Mouse (Mus musculus): ENCODE data around the gene Uso1.

Uso1 gene

GRCm38 (mm10) chr5:92137239-92138046, at the start of gene Uso1:
TSS of gene Uso1 (plus strand) at chr5:92137938.
- peak; percentile 98 for DNase-seq

GRCm38 (mm10) chr5:92093263-92094061, 44.3 kb upstream of the Uso1 start:
- no peak for DNase-seq

GRCm38 (mm10) chr5:92094062-92094415, 43.7 kb upstream of the Uso1 start:
- DNase-seq: no peak

- DNase-seq: no peak
Observed at GRCm38 (mm10) chr5:92096786-92097185, 41.0 kb upstream of the Uso1 start.

GRCm38 (mm10) chr5:92097779-92098178, 40.0 kb upstream of the Uso1 start:
- DNase-seq: no peak

- no peak for DNase-seq
Observed at GRCm38 (mm10) chr5:92098351-92099109, 39.2 kb upstream of the Uso1 start.

- no peak for DNase-seq
Observed at GRCm38 (mm10) chr5:92101601-92102000, 36.1 kb upstream of the Uso1 start.

- DNase-seq: no peak
Observed at GRCm38 (mm10) chr5:92103062-92103461, 34.7 kb upstream of the Uso1 start.

- DNase-seq: no peak
Observed at GRCm38 (mm10) chr5:92103816-92104415, 33.8 kb upstream of the Uso1 start.

GRCm38 (mm10) chr5:92106327-92107125, 31.2 kb upstream of the Uso1 start:
- DNase-seq: no peak

- no peak for DNase-seq
Observed at GRCm38 (mm10) chr5:92107282-92107681, 30.5 kb upstream of the Uso1 start.

- no peak for DNase-seq
Observed at GRCm38 (mm10) chr5:92110818-92111355, 26.9 kb upstream of the Uso1 start.

GRCm38 (mm10) chr5:92112175-92112574, 25.6 kb upstream of the Uso1 start:
- peak; percentile 20 for DNase-seq

GRCm38 (mm10) chr5:92112585-92112984, 25.2 kb upstream of the Uso1 start:
- peak; percentile 41 for DNase-seq

GRCm38 (mm10) chr5:92113484-92113883, 24.3 kb upstream of the Uso1 start:
- DNase-seq: no peak

GRCm38 (mm10) chr5:92114223-92114622, 23.5 kb upstream of the Uso1 start:
- no peak for DNase-seq

GRCm38 (mm10) chr5:92114939-92115338, 22.8 kb upstream of the Uso1 start:
- no peak for DNase-seq

- peak; percentile 80 for DNase-seq
Observed at GRCm38 (mm10) chr5:92117823-92118403, 19.8 kb upstream of the Uso1 start.

GRCm38 (mm10) chr5:92121636-92122035, 16.1 kb upstream of the Uso1 start:
- DNase-seq: no peak

GRCm38 (mm10) chr5:92125446-92125845, 12.3 kb upstream of the Uso1 start:
- DNase-seq: no peak

- no peak for DNase-seq
Observed at GRCm38 (mm10) chr5:92127141-92127625, 10.6 kb upstream of the Uso1 start.

All from embryo, embryonic 11 days (tissue).